Mouse (Mus musculus) liver (tissue): Measurements from ENCODE around the gene Calm5.
"Not testable (repeated sequence)": the region's sequence is repeated elsewhere in the genome, so short reads cannot be mapped to it uniquely, and the experiment has no call there.

Experiments
- DNase-seq: peaks from one replicate; pipeline ENCODE4 v3.0.0-alpha.2; 2020; ENCODE audit warnings: mixed read lengths

Gene Calm5

GRCm38 (mm10) chr13:3866355-3867052 is 12.5 kb downstream of the Calm5 start:
- peak; percentile 79 for DNase-seq

DNA sequence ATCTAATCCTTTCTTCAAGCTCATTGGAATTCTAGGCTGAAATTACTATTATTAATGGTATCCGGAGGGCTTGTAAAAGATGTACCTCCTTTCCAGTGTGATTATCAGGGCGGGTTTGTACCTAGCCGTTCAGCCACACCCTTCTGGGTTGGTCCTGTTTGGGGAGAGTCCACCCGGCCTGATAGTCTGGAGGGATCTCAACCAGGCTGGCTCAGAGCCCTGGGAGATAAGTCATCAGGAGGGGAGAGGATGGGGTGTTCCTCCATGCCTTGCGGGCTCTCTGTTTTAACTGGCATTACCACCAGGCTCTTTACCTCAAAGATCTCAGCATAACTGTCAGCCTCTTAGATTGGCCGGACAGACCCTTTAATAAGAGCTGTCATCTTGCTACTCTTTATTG is 13.2 kb downstream of the Calm5 start:
- DNase-seq = peak; percentile 90

DNA sequence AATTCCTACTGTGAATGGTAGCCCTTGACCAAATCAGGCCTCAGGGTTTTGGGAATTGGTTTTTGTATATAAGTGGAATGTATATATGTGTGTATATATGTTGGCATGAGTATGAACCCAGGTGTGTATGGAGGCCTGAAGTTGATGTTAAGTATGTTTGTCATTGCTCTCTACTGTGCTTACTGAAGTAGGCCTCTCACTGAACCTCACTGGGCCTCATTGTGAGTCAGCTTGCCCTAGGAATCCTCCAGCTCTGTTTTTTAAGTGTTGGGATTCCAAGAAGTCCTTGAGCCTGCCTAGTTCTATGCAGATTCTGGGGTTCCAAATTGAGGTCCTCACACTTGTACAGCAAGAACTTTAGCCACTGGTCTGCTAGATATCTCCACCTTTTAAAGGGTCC is 15.9 kb downstream of the Calm5 start:
- DNase-seq = no peak

DNA sequence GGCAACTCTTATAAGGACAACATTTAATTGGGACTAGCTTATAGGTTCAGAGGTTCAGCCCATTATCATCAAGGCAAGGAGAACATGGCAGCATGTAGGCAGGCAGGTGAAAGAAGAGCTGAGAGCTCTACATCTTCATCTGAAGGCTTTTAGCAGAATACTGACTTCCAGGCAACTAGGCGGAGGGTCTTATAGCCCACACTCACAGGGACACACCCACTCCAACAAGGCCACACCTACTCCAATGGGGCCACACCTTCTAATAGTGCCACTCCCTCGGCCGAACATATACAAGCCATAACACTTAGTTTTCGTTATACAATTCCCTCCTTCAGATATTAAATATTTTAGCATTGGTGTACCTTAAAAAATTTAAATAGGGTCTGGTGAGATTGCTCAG is 18.9 kb downstream of the Calm5 start:
- DNase-seq = peak; percentile 54

GRCm38 (mm10) chr13:3876448-3876847 is 22.5 kb downstream of the Calm5 start:
- DNase-seq = no peak

- no peak for DNase-seq
Observed at GRCm38 (mm10) chr13:3877185-3877584, 23.2 kb downstream of the Calm5 start.

- DNase-seq = no peak
Observed at GRCm38 (mm10) chr13:3877679-3878220, 23.8 kb downstream of the Calm5 start.

DNA sequence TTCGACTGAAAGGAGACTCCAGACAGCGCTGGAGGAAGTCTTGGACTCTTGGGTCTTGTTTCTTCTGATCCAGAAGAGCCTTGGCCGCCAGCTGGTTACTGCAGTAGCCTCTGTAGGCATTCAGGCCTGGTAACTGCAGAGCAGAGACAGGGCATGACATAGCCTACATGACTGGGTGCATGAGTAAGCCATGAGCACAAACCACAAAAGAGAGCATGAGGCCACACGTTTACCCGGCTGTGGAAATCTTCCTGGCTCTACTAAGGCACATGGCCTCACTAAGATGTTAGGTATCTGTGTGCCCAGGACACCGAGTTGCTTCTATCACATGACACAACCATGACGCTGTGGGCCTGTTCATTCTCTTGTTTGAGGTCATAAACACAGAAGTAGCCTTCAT is 32.7 kb downstream of the Calm5 start:
- DNase-seq = no peak

DNA sequence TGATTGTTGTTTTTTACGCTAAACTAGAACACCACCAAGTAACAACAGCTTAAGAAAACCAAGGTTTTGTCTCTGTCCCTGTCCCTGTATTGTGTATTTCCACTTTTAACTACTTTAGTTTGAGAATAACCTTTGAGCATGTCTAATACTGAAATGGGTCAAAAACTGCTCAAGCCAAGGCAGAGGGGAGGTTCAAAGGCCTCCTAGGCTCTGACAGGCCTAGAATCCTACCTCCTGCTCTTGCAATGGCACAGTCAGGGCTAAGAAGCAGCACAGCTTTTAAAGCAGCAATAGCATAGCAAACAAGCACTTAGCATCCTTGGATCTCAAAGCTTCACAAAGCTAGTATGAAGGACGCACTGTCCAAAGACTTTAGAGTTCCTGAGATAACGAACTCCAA is 35.1 kb downstream of the Calm5 start:
- no peak for DNase-seq

GRCm38 (mm10) chr13:3890061-3890460 is 36.1 kb downstream of the Calm5 start:
- DNase-seq = no peak

DNA sequence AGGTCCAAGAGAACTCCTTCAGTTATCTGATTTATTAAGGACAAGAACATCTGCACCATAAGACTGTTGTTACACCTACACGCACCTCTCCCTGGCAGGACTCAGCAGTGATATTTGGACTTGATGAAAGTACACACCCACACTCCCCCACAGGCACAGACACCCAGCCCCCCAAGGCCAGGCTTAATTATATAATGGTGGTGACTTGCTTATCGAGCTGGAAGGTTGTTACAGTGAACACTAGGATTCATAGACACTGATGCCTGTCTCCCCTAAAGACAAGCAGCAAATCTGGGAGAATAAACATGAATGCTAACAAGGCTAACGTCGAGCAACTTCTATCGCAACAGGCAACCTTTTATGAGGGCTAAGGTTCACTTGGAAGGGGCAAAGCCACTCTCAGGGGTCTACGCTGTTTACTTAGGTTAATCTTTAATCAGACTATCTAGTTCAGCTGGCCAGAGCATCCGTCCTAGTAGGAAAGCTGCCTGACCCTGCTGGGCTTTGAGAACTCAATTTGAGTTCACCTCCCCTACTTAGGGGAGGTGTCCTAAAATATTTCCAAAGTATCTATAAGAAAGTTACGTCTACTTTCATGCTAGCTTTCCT is 37.6 kb downstream of the Calm5 start:
- peak; percentile 43 for DNase-seq

GRCm38 (mm10) chr13:3892601-3893000 is 38.6 kb downstream of the Calm5 start:
- no peak for DNase-seq

- peak; percentile 97 for DNase-seq
Observed at GRCm38 (mm10) chr13:3893126-3893734, 39.3 kb downstream of the Calm5 start.

- no peak for DNase-seq
Observed at GRCm38 (mm10) chr13:3894549-3894948, 40.6 kb downstream of the Calm5 start.

GRCm38 (mm10) chr13:3895397-3895980 is 41.5 kb downstream of the Calm5 start:
- no peak for DNase-seq

- no peak for DNase-seq
Observed at GRCm38 (mm10) chr13:3896032-3896431, 42.1 kb downstream of the Calm5 start.

DNA sequence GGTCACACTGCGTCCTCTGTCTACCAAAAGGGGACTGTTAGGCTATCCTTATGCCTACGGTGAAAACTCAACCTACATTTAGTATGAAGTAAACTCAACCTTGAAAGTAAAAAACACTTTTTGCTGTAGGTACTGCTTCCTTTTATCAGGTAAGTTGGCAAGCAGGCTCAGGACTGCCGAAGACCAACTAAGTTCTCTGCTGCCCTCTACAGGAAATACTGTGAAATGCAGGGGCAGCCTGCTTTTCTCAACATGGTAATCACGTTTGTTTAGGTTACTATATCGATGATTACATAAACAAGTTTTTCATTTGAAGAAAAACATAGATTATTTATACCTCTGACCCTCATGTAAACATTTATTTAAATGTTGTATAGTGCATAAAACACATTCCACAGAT is 42.9 kb downstream of the Calm5 start:
- DNase-seq = peak; percentile 82

GRCm38 (mm10) chr13:3898202-3898601 is 44.2 kb downstream of the Calm5 start:
- not testable (repeated sequence) for DNase-seq

- no peak for DNase-seq
Observed at GRCm38 (mm10) chr13:3899301-3899700, 45.3 kb downstream of the Calm5 start.
